Mouse (Mus musculus) liver, embryonic 14.5 days (tissue): ENCODE results near the gene Zfp46.

Source experiments
- CTCF ChIP-seq: IDR thresholded peaks from 2 replicates; pipeline ENCODE4 v1.5.1; 2016; ENCODE audit warnings: antibody characterized with exemption, low read depth, control low read depth
- EP300 ChIP-seq: IDR thresholded peaks from 2 replicates; pipeline ENCODE4 v1.6.1; 2016; ENCODE audit warnings: antibody characterized with exemption, low read depth

DNA sequence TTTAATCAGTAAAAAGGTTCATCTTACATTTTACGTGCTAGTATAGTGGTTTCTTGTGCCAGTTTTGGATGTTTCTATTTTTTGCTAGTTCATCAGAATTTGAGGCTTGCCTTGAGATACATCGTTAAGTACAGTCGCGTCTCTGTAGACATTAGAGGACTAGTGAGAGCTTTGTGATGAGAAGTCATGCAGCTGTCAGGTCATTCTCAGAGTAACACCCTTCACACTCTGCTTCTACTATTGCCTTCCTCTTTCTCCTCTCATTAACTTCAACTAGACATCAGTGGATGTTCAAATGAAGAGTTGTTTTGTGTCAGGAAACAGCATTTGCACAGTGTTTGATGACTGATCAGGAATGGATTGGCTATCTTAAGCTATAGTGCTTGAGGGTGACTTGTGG, 28.1 kb downstream of the Zfp46 start:
- TF ChIP-seq EP300 (no peak), CTCF (no peak)
